Mouse (Mus musculus) layer of hippocampus, postnatal 25 days (tissue): ENCODE measurements at regions not wholly inside any gene's neighbourhood (a gene's known extent, or its start where the extent isn't known, plus 50 kb on each side); places are given as distances from the start of the nearest gene placed in this dataset.

Experiments
- DNase-seq, 2 experiments: peaks; one replicate each; pipeline ENCODE4 v3.0.0; 2022; ENCODE audit warnings: mixed read lengths in 2 of 2, low spot score in 1 of 2; ENCODE audit errors: extremely low spot score in 1 of 2

- no peak for DNase-seq
These were observed 51.9 kb upstream of the Dars start for GRCm38 (mm10) chr1:128469054-128469453.
